Mouse (Mus musculus): ENCODE measurements around the gene Polr3gl.

DNA sequence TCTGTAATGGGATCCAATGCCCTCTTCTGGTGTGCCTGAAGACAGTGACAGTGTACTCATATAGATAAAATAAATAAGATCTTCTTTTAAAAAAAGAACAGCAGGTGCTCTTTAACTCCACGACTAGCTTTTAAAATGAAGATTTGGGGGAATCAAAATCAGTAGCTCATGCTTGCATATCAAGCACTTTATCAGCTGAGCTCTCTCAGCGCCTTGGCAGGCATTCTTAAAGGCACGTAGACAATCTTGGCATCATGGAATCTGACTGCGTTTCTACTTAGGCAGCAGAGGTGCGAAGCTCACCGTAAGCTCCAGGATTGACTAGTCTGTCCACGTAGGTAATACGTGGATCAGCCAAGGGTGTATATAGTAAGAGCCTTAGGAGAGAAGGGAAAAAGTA lies 51.4 kb downstream of the Polr3gl start:
- no peak for TF ChIP-seq POLR2A (IDR thresholded peaks at IDR 0.05; ENCODE audit: extremely low read depth, insufficient read depth, low read length)
- TF ChIP-seq CTCF (IDR thresholded peaks at IDR 0.05; ENCODE audit: extremely low read depth, insufficient read depth, low read length), result no peak
